Mouse (Mus musculus): ENCODE measurements around the gene Gm14548. TPM values are rescaled to one million over a fixed set of nuclear protein-coding genes. Genes with fewer than 3 reads are reported as not detected.
"Not testable (repeated sequence)": the region's sequence is repeated elsewhere in the genome, so short reads cannot be mapped to it uniquely, and the experiment has no call there.

Gm14548 gene
- not detected in 2 replicates for polyA plus RNA-seq (2012)

DNA sequence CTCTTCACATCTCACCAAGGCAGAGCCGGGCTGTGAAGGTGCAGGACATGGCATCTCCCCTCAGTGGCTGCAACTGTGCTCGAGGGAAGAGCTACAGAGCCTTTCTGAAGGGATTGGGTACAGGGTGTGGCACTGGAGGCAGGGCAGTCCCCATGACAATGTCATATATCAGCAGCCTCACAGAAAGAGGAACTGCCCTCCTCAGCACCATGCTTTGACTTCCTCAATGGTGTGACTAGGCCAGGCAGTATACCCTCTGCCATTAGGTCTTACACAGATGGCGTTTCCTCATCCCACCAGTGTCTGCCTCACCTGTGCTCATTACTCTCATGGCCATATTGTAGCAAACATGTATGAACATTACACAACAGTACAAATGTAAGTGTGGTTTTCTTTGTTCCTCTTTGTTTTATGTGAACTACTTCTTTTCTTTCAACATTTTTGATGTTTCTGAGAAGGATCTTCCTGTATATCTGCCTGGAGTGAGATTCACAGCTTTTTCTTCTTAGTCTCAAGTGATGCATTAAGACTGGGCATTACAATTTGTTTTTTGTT lies at the start of gene Gm14548:
Gene Gm14548, minus strand, starts transcription at position 85 of the 555 bp plus-strand sequence.
- TF ChIP-seq GATA1 (IDR thresholded peaks at IDR 0.05; ENCODE audit: low read length), result not testable (repeated sequence)

- TF ChIP-seq GATA1 (IDR thresholded peaks at IDR 0.05; ENCODE audit: low read length), result no peak
Measured at GRCm38 (mm10) chr7:3946117-3946516, 48.2 kb upstream of the Gm14548 start.

DNA sequence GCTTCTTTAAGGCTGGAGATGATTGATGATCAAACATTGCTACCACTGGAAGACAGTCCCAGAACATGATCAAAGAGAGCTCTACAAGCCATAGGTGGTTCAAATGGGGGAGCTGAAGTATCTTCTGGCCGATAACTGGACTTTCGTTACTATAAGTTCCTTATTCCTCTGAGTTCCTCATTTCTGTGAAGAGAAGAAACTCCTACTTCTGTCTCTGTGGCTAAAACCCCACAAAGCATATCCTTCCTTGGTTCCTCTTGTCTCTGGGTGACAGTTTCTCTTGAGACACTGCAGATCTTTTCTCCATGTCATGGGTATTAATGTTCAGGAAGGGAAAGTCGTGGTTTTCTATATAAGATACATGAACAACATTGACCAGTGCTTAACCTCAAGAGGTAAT lies 43.0 kb upstream of the Gm14548 start:
- TF ChIP-seq GATA1 (IDR thresholded peaks at IDR 0.05; ENCODE audit: low read length), result no peak

- TF ChIP-seq GATA1 (IDR thresholded peaks at IDR 0.05; ENCODE audit: low read length), result no peak
Measured at GRCm38 (mm10) chr7:3939866-3940525, 42.1 kb upstream of the Gm14548 start.

GRCm38 (mm10) chr7:3915387-3915786 lies 17.5 kb upstream of the Gm14548 start, which contains the start of gene Lilra6:
Lilra6 (minus strand) TSS chr7:3915503.
- not testable (repeated sequence) for TF ChIP-seq GATA1 (IDR thresholded peaks at IDR 0.05; ENCODE audit: low read length)

DNA sequence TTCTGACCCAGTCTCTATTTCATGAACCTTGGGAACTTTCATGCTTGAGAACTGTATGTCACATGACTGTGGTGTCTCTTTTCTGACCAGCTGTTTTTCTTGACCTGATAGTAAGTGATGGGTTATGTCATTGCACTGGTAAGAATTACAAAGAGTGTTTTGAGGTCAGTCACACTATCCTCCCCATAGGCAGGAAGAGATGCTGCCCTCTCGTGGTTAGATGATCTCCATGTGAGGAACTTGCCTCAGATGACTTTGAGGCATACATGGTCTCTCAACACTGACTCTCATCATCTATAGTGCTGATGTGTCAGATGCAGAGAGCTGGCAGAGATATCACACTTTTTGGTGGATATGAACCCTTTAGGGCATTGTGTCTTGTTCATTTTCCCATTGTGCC lies 5.8 kb upstream of the Gm14548 start:
- TF ChIP-seq GATA1 (IDR thresholded peaks at IDR 0.05; ENCODE audit: low read length), result no peak

DNA sequence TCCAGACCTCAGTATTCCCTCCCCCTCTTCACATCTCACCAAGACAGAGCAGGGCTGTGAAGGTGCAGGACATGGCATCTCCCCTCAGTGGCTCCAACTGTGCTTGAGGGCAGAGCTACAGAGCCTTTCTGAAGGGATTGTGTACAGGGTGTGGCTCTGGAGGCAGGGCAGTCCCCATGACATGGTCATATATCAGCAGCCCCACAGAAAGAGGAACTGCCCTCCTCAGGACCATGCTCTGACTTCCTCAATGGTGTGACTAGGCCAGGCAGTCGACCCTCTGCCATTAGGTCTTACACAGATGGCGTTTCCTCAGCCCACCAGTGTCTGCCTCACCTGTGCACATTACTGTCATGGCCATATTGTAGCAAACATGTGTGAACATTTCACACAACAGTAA lies 53.0 kb downstream of the Gm14548 start, which contains the start of gene Pira2:
Gene Pira2, minus strand, starts transcription at position 101 of the 400 bp plus-strand sequence.
- TF ChIP-seq GATA1 (IDR thresholded peaks at IDR 0.05; ENCODE audit: low read length), result not testable (repeated sequence)

Other genes starting within 250 kb of the Gm14548 start
- gene Leng1, start 232.3 kb downstream of the Gm14548 start, polyA plus RNA-seq (2012), result 20.3 and 21.6 TPM in 2 replicates
- 0.55 and 0.80 TPM in 2 replicates for gene Tmc4, start 220.6 kb downstream of the Gm14548 start, polyA plus RNA-seq (2012)
- 105 and 122 TPM in 2 replicates for gene Tsen34, start 205.3 kb downstream of the Gm14548 start, polyA plus RNA-seq (2012)
- gene Mboat7, start 204.6 kb downstream of the Gm14548 start, polyA plus RNA-seq (2012), result 87.2 and 108 TPM in 2 replicates
- gene Rps9, start 194.1 kb downstream of the Gm14548 start, polyA plus RNA-seq (2012), result 450 and 1,340 TPM in 2 replicates
- 0.02 and 0.03 TPM in 2 replicates for gene Pirb, start 177.7 kb downstream of the Gm14548 start, polyA plus RNA-seq (2012)
- not detected in 2 replicates for gene Gm15448, start 72.4 kb downstream of the Gm14548 start, polyA plus RNA-seq (2012)
- not detected in 2 replicates for gene Pira2, start 53.1 kb downstream of the Gm14548 start, polyA plus RNA-seq (2012)
- gene Lilra6, start 17.4 kb upstream of the Gm14548 start, polyA plus RNA-seq (2012), result not detected in 2 replicates
- gene Lair1, start 165.1 kb upstream of the Gm14548 start, polyA plus RNA-seq (2012), result 0.01 TPM in 1 of 2 replicates, not detected in the other
- not detected in 2 replicates for gene Ttyh1, start 221.3 kb upstream of the Gm14548 start, polyA plus RNA-seq (2012)
- 149 and 188 TPM in 2 replicates for gene Leng8, start 238.9 kb upstream of the Gm14548 start, polyA plus RNA-seq (2012)